Mouse (Mus musculus) left cerebral cortex, adult 11 months (tissue): ENCODE results near the gene Asz1.

ENCODE experiments used
- DNase-seq: peaks from one replicate; pipeline ENCODE4 v3.0.0; 2022; ENCODE audit warnings: low spot score

Gene Asz1

DNA sequence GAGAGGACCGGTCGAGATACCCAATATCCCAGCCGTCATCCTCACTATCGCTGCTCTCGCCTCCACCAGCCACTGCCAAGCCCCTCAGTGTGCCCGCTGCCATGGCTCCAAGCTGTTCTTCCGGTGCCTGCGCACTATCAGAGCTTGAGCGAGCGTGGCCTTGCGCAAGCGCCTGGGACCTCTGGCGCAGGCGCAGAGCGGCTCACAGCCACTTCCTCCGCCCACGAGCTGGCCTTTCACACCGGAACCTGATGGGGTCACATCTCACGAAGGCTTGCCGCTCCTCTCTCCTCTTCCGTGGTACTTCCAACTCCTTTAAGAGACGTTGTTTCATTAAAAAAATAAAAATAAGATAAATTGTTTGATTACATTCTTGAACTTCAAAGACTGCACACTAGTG, at the start of gene Asz1:
Gene Asz1, minus strand, starts transcription at position 128 of the 400 bp plus-strand sequence.
- DNase-seq: no peak

DNA sequence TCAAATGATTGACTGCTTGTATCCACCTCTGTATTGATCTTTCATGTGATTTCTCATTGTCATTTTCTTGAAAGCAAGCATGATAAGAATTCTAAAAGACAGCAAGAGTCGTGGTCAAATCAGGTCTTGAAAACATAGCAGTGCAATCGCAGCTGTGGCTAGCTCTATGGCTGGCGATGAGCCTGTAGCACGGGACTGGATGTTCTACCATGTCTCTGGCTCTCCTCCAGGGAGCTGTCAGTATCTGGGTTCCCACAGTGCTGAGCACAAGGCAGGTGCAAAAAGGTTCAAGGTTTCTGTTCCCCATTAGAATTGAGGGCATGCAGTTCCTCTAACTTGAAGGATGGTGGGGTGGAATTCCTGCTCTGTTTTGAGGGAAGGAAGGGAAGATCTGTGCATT, 44.2 kb upstream of the Asz1 start:
- DNase-seq: no peak

DNA sequence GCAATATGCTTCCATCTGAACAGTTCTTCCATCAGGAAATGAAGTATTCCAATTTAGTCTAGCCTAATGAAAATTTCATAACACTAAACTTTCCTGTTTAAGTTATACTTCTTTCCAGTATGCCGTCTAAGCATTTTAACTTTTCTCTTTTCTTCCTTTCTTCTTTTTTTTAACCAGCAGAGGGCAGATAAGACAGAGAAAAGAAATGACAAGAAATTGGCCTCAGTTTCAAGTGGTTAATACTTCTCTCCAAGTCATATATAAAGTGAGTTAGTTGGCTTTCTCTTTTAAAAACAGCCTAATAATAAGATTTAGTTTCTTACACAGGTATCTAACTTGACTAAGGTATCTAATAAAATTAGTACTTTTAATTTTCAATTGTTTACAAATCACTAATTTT, 26.4 kb upstream of the Asz1 start:
- no peak for DNase-seq

DNA sequence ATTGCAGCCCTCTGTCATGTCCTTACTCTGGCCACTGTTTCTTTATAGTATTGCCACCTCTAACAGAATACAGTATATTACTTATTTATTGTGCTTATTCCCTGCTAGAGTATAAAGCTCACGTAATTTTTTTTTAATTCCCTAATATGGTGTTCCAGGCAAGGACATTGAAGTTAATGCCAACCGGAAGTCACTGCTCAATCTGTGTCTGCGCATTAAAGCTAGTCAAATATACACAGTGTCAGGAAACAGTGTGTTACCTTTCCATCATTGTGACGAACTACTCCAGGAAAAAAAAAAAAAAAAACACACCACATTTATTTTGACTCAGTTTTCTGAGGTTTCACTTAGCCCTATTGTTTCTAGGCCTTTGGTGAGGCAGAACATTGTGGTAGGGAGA, 19.2 kb upstream of the Asz1 start:
- no peak for DNase-seq

GRCm38 (mm10) chr6:18127206-18127983, 18.5 kb upstream of the Asz1 start:
- no peak for DNase-seq

- no peak for DNase-seq
These were observed 12.0 kb downstream of the Asz1 start for GRCm38 (mm10) chr6:18096861-18097260.

DNA sequence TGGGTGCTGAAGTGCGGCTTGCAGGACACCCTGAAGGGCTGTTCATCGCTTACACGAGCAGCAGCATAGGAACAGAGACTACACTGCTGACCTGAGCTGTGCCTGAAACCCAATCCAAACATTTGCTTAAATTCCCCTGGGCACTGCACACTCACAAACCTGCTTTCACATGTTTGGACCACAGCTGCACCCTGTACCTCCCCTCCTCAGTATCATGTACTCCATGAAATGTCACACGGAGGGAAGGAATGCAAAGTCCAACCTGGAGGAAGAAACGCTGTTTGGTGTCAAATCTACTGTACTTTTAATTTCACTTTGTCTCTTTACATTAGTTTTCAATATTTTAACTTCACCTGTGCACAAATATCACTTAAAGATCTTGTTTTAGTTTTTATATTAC, 19.8 kb downstream of the Asz1 start:
- DNase-seq: no peak

DNA sequence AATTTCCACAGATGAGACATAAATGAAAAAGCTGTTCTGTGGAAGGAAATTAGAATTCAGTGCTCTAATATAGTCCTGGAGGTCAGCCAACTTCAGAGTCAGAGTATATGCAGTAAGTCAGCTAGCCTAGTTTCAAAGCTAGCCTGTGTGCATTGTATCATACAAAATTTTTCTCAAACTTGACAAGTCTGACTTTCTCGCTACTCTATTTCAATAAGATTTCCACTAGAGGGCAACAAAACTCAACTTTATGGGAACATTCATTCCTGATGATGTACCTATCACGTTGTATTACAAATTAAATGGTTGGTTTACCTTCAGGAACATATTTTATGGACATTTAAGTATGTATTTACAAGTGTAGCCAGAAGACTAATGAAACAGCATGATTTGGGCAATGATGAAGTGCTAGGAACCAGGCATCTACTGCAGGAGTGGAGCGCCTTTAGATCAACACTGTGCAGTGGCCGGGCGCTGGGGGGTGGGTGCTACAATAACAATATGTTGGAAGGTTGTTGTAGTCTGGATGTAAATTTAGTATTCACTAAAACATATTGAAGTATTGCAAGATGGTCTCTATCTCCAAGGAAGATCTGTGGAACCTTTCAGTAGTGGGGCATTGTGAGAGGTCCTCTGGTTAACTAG, 21.6 kb downstream of the Asz1 start:
- no peak for DNase-seq

GRCm38 (mm10) chr6:18078615-18079014, 30.2 kb downstream of the Asz1 start:
- peak; percentile 16 for DNase-seq

GRCm38 (mm10) chr6:18076986-18077385, 31.9 kb downstream of the Asz1 start:
- DNase-seq: no peak

DNA sequence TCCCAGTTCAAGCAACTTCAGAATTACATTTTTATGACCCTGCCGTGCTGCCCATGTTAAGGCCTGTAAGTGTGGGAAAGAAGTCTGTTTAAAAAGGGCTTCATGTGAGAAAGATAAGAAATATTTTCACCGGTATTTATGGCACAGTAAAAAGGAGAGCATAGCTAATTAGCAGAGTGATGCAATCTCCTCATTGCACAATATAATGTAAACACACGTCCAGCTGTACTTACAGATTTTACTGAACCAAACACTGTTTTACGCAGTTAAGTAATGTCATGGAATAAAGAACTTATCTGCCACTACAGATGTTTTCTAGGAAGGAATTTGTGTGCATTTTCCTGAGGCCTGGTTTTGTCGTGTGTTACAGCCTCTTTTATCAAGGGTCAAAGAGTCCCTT, 32.3 kb downstream of the Asz1 start:
- DNase-seq: no peak

GRCm38 (mm10) chr6:18057899-18058298, 51.0 kb downstream of the Asz1 start:
- DNase-seq: no peak

- DNase-seq: no peak
These were observed 57.2 kb downstream of the Asz1 start for GRCm38 (mm10) chr6:18051702-18052101.

- no peak for DNase-seq
These were observed 64.6 kb downstream of the Asz1 start for GRCm38 (mm10) chr6:18044299-18044698.

DNA sequence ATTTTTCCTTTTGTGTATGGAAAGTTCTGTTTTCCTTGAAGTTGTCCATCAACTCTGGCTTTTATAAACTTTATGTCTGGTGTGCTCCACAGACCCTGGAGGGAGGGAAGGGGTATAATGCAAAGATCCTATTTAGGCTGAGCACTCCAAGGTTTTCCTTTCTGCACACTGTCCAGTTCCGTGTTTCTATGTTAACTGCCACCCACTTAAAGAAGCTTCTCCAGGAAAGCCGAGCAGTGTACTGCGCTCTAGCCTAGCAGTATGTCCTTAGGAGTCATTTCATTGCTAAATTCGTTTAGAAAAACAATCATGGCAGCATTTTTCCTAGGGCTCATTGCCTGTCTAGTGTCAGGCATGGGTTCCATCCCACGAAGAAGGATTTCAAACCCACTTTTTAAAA, 65.7 kb downstream of the Asz1 start:
- no peak for DNase-seq

DNA sequence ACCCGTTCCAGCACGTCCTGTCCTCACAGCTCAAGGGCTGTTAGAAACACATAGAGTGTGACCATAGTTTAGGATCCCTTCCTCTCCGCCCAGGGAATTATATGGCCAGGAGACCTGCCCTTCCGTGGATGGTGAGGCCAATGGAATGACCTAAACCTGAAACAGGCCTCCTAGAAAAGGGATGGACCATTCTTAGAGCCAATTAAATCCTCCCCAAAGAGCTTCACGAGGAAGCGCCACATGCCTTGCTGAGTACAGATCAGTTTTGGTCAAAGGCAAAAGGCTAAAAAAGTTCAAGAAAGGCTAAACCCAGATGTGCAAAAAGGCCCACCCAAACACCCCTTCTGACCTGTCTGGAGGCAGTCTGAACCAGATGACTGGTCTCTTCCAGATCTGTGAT, 76.6 kb downstream of the Asz1 start:
- DNase-seq: no peak

- no peak for DNase-seq
These were observed 77.3 kb downstream of the Asz1 start for GRCm38 (mm10) chr6:18031509-18032010.

DNA sequence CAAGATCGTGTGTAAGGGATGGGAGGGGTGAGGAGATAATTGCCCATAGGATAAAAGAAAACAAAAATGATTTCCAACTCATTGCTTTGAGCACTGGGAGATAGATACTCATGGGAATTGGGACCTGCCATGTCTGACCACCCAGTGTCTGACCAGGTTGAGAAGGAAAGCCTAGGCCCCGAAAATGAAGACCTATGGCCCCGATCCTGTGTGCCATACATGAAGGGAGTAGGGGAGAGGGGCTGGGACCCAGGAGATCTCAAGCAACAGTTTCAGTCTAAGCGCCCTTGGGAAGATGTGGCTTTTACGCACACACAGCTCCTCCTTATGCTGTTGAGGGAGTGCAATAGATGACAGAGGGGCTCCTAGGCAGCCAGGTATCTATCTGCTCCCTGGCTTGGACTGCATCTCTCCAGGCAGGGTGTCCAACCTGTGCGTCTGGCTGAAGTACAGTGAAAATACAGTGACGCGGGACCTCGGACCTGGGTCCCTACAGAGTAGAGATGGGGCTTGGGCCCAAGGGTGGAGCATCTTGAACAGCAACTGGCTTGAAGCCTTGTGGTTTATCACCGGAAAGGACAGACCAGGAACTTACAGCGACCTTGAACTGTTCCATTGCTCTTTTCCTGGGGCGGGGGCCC, 77.9 kb downstream of the Asz1 start:
- DNase-seq: no peak

GRCm38 (mm10) chr6:18029746-18030656, 78.9 kb downstream of the Asz1 start, which contains the start of gene Wnt2:
Gene Wnt2, minus strand, starts transcription at chr6:18030585.
- DNase-seq: no peak

DNA sequence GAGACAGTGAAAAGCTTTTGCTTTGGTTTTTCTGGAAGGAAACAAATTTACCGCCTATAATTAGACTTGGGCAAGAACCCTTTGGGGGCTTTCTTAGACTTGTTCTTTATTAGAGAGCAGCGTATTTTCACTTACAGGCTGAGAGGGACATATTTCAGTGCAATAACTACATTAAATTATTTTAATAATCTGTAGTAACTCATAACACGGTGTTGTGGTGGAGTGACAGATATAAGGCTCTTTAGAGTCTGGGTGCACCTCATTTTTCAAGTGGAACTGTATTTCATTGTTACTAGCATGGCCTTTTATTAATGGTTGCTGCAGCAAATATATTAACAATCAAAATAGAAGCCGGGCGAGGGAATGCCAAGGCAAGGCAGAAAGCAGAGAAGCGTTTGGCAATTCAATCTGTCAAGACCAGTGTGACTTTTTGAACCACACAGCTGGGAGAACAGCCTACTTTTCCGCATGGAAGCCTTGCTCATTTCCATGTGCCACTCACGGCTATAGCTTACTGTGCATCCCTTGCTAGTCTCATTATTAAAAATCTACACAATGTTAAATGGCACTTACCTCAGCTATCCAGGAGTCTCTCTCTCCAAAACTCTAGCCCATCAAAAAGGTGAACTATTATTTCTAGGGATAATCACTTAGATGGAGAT, 84.6 kb downstream of the Asz1 start:
- DNase-seq: no peak

- DNase-seq: no peak
These were observed 95.5 kb downstream of the Asz1 start for GRCm38 (mm10) chr6:18013346-18013745.
